Mouse (Mus musculus) thymus, postnatal 14 days (tissue): ENCODE results near the gene Nceh1.
"Not testable (repeated sequence)": the region's sequence is repeated elsewhere in the genome, so short reads cannot be mapped to it uniquely, and the experiment has no call there.

Experiments used
- DNase-seq: peaks from one replicate; pipeline ENCODE4 v3.0.0; 2021

Nceh1 gene

GRCm38 (mm10) chr3:27233361-27233760, 50.6 kb downstream of the Nceh1 start:
- DNase-seq: no peak

- DNase-seq: no peak
Measured at GRCm38 (mm10) chr3:27233841-27234240, 51.1 kb downstream of the Nceh1 start.

DNA sequence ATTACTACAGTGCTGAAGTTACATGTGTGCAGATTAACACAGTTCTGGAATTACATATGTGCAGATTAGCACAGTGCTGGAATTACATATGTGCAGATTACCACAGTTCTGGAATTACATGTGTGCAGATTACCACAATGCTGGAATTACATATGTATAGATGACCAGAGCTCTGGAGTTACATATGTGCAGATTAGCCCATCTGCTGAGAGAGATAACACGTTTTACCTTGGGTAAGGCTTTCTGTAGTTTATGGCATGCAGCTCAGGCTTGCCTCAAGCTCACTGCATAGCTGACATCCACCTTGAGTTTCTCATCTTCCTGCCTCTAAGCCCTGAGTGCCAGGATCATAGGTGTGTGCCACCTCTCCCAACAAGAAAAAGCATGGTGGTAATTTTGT, 52.2 kb downstream of the Nceh1 start:
- DNase-seq: no peak

GRCm38 (mm10) chr3:27237226-27237625, 54.5 kb downstream of the Nceh1 start:
- peak; percentile 68 for DNase-seq

DNA sequence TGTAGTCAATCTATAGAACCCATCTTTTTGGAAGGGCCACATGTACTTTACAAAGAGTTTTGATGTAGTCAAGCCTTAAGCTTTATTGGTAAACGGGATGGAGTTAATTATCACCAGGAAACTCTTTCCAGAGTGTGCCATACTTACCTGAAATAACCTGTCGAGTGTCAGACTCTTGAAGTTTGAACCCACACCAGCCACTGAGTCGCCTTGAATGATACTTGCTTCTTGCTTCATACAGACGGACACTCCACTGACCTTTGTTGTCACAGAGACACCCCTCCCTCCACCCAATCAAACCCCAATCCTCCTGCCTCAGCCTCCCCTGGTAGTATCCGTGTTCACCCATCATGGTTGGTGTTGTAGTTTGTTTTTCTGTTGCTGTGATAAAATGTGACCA, 55.8 kb downstream of the Nceh1 start:
- DNase-seq: no peak

GRCm38 (mm10) chr3:27239568-27239967, 56.8 kb downstream of the Nceh1 start:
- DNase-seq: no peak

- no peak for DNase-seq
Measured at GRCm38 (mm10) chr3:27241864-27242263, 59.1 kb downstream of the Nceh1 start.

- no peak for DNase-seq
Measured at GRCm38 (mm10) chr3:27246166-27246565, 63.4 kb downstream of the Nceh1 start.

DNA sequence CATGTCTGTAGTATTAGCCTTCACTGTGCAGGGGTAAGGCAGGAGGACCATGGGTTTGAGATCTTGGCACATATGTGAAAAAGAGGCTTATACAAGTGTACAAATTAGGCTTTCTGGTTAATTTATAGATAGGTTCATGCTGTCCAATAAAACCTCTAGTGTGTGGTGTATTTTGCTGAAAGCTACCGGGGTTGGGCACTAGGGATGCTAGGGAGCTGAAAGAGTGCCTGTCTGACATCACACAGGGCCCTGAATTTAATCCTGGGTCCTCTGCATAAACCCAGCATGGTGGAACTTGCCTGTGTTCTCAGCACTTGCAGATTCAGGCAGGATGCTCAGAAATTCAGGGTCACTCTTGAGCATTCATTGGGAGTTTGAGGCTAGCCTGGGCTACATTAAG, 65.0 kb downstream of the Nceh1 start:
- DNase-seq: no peak

- DNase-seq: no peak
Measured at GRCm38 (mm10) chr3:27249030-27249429, 66.3 kb downstream of the Nceh1 start.

GRCm38 (mm10) chr3:27250936-27251335, 68.2 kb downstream of the Nceh1 start:
- DNase-seq: no peak

DNA sequence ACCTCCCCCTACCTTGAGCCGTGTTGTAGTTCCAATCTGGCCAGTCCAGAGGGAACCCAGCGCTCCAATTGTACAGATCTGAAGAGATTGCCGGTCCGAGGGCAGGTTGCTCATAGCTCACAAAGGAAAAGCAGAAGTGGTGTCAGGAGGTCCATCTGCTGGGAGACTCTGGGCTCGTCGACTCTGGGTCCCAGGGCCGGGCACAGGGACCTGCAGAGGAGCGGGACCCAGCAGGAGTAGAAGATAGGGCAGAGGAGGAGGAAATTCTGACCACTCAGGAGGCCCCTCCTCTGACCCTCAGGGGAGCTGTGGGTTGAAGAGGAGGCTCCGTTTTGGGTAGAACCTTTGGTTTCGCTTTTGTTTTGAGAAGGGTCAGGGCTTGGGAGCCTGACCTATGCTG, 75.7 kb downstream of the Nceh1 start:
- DNase-seq: no peak

- DNase-seq: no peak
Measured at GRCm38 (mm10) chr3:27260393-27260792, 77.6 kb downstream of the Nceh1 start.

DNA sequence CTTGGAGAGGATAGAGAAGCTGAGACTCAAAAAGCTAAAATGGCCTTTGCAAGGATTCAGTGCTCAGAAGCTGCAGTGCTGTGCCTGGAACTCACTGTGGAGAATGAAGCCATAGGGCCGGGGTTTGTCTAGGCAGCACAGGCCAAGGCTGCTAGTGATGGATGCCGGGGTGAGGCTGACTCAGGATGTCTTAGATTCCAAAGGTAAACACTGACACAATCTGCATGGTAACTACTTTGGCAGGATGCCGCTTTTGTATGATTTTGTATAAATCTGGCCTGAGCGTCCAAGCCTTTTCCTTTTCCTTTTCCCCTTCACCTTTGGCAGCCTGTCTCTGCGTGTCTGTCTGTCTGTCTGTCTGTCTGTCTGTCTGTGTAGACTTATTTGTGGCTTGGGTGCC, 84.6 kb downstream of the Nceh1 start:
- no peak for DNase-seq

DNA sequence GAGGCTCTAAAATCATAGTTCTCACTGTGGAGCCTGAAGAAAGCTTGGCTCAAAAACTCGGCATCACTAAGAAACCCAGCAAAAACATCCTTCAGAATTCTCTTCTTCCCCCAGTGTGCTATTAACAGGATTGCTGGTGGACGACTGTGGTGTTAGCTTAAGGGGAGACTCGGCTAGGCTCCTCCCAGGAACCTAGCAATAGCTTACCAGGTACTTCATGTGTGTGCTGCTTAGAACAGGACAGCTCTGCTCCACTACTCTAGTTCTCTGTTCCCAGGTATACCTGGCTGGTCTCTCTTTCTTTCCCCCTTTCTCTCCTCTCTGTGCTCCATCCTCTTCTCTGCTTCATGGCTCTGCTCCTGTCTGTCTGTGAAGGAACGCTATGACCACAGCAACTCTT, 85.1 kb downstream of the Nceh1 start:
- DNase-seq: no peak

DNA sequence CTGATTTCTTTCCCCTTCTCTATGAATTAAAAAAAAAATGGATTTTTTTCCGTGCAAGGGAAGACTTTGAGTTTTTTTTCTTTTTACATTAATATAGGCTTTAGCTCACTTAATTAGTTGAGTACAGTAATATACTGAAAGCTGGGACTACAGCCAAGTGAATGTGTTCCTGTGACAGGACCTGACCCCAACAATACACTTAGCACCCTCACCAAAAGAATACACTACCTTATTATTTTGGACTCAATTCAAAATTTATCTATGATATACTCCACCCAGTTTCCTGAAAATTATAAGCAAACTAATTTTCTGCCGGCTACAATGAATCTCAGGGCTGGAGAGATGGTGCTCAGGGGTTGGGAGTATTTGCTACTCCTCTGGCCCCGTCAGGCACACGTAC, 86.4 kb downstream of the Nceh1 start:
- DNase-seq: no peak

GRCm38 (mm10) chr3:27270160-27270962, 87.6 kb downstream of the Nceh1 start:
- peak; percentile 73 for DNase-seq

GRCm38 (mm10) chr3:27272926-27273745, 90.4 kb downstream of the Nceh1 start:
- no peak for DNase-seq

DNA sequence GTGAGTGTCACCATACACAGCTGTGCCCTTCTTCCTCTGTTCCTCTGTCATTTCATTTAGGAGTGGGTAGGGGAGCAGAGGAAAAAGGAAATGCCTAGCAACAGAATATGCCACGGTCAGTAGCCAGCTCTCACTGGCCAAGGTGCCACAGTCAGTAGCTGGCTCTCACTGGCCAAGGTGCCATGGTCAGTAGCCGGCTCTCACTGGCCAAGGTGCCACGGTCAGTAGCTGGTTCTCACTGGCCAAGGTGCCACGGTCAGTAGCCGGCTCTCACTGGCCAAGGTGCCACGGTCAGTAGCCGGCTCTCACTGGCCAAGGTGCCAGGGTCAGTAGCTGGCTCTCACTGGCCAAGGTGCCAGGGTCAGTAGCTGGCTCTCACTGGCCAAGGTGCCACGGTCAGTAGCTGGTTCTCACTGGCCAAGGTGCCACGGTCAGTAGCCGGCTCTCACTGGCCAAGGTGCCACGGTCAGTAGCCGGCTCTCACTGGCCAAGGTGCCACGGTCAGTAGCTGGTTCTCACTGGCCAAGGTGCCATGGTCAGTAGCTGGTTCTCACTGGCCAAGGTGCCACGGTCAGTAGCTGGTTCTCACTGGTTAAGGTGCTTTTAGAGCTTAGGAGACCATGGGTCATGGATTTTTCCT, 96.6 kb downstream of the Nceh1 start:
- not testable (repeated sequence) for DNase-seq

DNA sequence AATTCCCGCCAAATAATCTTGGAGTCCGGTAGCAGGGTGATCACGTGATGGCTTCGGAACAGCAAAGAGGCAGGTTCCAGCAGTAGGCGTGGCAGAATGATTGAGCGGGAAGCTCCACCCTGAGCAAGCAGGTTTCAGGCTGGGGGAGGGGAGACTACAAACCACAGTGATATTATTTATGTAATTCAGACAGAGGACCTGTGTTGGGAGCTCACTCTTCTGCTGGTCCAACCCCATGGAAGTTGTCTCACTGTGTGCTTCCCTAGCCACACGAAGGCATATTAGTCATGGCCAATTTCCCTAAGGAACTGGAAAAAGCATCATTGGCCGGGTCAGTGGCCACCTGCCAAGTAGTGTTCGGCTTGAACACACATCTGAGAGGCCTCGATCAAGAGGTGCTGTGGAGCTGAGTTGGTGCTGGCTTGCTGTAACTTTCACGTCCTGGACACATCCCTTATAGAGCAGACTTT, 97.5 kb downstream of the Nceh1 start:
- DNase-seq: peak; percentile 41

GRCm38 (mm10) chr3:27283071-27283713, 100.4 kb downstream of the Nceh1 start:
- DNase-seq: no peak

DNA sequence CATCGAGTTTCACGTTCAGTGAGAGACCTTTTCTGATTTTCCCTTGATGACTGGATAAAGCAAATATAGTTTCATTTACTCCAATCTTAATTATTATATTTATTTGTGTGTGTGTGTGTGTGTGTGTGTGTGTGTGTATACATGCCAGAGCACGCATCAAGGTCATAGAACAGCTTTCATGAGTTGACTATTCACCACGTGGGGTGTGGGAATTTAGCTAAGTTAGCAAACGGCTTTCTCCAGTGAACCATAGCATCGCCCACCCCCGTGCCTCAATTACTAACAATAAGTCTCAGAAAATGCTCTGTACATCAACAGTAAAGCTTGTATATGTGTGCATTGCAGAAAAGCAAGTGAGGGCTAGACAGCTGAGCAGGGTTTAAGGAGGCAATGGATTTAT, 101.0 kb downstream of the Nceh1 start:
- DNase-seq: no peak

DNA sequence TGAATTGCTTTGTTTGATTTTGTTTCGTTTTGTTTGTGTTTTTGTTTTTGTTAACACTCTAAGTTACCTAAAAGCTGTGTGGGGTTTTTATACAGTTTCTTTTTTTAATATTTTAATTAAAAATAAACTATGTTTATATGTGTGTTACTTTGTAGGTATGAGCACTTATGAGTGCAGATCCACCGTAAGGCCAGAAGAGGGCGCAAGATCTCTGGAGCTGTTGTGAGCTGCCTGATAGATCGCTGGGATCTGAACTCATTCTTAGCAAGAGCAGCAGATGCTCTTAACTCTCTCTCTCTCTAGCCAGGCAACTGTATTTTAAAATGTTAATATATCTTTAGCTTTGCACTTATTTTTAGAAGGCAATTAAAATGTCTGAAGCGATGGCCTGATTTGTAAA, 101.5 kb downstream of the Nceh1 start:
- peak; percentile 36 for DNase-seq
